Mouse (Mus musculus) kidney, postnatal 10 days (tissue): ENCODE measurements at regions not wholly inside any gene's neighbourhood (a gene's known extent, or its start where the extent isn't known, plus 50 kb on each side); places are given as distances from the start of the nearest gene placed in this dataset.
A peak's percentile ranks its signal among the peaks of the same experiment; 100 is the strongest.
"Not testable (repeated sequence)": the region's sequence is repeated elsewhere in the genome, so short reads cannot be mapped to it uniquely, and the experiment has no call there.

Experiments
- DNase-seq: peaks from one replicate; pipeline ENCODE4 v3.0.0; 2021; ENCODE audit warnings: mixed read lengths

DNA sequence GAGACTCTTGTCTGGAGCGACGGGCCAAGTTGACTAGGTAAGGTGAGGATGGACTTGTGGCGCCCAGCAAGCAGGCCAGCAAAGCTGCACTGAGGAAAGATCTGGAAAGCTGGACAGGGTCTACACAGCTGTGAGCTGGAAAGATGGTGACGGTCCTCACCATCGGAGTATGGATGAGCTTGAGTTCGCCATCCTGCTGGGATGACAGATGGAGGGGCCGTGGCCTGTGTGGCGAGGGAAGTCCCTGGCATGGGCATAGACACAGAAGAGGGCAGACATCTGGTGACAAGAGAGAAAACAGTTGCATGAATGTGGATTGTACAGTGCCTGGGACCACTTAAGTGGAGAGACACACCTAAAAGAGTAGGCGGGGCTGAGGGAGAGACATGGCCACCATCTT, 57.6 kb downstream of the Tmem270 start:
- no peak for DNase-seq

DNA sequence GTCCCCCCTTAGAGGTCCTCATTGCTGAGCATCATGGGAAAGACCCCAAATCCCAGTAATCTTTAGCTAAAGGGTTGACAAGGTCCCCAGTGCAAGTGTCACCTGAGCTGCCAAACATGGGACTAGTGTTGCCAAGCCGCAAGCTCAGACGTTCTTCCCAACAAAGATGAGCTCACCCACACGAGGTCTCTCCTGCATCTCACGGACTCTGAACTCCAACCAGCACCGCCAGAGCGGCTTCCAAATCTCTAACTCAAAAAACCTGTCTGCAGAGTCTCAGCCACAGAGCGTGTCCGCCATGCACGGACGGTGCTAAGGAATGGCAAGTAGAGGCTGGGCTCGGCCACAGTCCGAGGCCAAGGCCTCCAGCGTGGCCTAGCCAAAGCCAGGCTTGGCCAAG, 58.0 kb downstream of the Tmem270 start:
- DNase-seq = no peak

DNA sequence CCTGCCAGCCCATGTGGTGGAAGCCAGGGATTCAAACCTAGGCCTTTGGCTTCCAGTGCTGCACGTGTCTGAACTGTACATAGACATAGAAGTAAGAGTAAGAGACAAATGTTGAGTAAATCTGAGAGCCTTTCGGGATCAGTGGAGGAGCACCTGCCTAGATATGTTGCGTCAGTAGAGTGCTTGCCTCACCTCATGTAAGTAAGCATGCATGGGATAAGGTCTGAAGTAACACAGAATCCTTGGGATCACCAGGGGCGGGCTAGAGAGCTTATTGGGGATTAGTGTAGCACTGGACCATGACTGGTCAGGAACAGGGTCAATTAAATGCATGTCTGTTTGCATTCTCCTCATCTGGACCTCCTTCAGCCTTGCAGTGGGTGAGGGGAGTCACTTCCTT, 61.1 kb downstream of the Tmem270 start:
- no peak for DNase-seq

DNA sequence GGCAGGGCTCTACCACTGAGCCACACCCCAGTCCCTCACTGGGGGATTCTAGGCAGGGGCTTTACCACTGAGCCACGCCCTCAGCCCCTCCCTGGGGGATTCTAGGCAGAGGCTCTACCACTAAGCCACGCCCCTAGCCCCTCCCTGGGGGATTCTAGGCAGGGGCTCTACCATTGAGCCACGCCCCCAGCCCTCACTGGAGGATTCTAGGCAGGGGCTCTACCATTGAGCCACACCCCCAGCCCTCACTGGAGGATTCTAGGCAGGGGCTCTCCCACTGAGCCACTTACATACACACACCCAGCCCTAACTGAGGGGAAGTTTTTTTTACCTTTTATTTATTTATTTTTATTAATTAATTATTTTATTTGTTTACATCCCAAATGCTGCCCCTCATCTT, 62.3 kb downstream of the Tmem270 start:
- DNase-seq = not testable (repeated sequence)

DNA sequence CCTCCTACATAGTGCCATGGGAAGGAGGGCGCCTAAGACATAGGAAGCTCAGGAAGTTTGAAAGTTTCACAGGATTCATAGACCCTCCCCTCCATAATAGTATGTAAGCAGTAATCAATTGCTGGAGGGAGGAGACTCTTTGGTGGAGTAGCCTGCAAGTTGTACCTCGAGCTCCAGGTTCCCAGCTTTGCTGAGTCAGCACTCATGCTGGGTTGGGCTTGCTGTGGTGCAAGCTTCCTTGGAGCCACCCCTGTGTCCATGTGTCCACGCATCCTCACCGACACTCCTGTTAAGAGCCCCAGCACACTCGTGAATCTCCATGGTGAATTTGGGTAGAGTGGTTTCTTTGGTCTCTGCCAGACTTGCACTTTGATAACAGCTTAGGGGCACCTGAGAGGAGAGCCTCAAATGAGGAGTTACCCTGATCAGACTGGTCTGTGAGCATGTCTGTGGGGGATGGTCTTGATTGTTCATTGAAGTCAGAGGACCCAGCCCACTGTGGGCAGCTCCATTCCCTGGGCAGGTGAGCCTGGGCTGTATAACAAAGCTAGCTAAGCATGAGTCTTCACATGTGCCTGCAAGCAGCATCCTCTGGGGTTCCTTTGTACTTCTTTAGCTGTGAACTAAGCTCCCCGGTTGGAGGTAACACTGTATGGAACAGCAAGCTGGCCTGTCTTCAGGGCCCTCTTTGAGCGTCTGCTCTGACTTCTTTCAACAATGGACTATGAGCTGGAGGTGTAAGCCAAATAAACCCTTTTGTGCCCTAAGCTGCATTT, 65.1 kb downstream of the Tmem270 start:
- no peak for DNase-seq

DNA sequence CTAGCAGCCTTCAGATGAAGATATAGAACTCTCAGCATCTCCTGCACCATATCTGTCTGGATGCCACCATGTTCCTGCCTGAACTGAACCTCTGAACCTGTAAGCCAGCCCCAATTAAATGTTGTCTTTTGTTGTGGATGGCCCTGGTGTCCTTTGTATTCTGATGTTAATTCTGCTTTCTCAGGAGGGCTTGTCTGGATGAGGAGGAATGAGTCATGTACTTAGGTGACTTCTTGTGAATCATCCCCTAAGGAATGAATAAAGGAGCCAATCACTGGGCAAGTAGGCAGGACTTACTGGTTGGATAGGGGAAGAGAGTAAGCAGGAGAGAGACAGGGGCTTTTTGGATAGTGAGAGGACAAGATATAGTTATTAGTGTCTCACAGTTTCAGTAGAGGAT, 70.0 kb downstream of the Tmem270 start:
- no peak for DNase-seq

DNA sequence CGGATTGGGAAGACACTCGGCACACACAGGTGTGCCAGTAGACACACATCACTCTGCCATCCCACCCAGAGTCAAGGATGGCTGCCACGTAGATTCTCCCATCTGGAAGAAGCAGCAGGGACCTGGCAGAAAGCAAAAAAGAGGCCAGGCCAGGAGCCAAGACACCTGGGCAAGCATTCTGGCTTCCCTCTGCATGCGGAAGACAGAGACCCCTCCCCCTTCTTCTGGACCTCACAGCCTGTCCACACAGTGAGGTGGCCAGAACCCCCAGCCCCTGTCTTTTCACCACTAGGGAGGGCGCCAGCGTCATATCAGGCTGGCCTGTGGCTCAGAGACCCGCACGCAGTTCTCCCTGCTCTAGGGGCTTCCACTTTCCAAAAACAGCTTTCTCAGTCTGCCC, 73.6 kb downstream of the Tmem270 start:
- no peak for DNase-seq

DNA sequence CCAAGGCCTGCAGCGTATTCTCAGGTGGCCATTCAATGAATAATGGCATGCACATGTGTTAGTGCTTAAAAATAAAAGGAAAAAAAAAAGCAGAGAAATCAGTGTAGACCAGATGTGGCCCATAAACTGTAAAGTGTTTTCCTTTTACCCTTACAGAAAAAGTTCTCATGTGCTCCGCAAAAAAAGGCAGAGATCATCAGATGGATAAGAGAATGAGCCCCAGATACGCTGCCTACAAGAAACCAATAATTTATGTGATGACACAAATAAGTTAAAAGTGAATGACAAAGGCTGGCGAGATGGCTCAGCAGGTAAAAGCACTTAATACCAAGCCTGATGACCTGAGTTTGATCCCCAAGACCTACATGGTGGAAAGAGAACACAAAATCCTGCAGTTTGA, 70.5 kb upstream of the Eln start:
- DNase-seq = no peak

DNA sequence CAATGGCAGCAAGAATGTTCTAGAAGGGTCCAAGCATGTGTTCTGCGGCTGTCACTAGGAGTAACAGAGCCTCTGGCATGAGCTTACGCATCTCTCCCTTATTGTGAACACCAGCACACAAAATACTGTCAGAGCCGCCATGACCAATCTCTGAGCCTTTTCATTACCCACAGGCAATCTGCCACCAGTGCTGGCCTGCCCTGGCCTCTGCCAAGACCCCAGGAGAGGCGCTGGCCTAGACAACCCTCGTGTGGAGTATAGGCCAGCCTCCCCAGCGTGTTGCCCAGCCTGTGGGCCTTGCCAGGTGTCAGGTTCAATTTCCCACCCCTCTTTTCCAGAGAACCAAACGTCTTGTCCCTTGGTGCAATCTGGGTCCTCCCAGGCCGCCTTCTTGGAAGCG, 62.0 kb upstream of the Eln start:
- no peak for DNase-seq

DNA sequence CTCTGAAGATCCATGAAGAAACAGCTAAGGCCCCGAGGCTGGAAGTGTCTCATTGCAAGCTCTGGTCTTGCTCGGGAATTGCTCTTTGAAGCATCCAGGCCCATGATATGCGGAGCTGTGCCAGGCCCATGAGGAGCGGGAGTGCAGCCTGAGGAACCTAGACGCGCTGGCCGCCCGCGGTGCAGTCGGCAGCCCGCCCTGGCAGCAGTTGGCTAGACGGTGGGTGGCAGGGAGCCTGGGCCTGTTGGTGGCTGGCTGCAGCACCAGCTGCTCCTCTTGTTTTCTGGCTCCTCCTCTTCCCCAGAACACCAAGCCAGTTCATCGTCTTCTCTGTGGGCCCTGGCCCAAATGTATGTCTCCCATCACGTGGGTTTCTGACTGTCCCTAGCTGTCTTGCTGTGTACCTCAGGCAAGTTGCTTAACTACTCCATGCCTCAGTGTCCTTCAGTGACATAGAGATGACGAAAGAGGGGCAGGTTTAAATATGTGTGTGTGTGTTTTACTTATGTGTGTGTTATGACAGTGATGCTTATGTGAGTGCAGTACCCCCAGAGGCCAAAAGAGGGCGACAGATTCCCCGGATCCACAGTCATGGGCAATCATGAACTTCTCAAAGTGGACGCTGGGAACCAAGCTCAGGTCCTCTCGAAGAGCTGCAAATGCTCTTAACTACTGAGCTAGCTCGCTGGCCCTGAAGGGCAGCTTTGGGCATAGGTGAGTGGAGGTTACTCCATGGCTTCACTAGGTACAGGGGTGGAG, 57.3 kb upstream of the Eln start:
- no peak for DNase-seq

DNA sequence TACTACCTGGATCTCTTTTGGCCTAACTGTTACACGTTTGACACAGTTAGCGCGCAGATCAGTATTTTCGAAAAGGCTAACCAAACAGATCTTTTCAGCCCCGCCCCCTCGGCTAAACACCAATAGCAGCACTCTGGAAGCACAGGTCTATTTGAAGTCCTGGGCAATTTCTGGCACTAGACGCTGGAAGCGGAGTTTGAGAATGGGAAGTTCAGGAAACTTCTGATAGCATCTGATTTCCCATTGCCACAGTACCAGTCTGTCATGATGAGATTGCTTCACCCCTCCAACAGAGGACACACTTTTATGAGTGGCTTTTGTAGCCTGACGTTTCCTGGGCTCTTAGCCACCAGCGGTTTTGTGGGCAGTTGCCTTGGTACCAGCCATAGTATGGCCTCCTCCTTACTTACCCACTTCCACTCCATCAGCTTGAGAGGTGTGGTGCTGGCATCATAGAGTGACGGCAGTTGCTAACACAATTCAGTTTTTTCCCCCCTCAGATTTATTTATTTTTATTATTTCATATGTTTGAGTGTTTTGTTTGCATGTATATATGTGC, 55.1 kb upstream of the Eln start:
- DNase-seq = no peak

DNA sequence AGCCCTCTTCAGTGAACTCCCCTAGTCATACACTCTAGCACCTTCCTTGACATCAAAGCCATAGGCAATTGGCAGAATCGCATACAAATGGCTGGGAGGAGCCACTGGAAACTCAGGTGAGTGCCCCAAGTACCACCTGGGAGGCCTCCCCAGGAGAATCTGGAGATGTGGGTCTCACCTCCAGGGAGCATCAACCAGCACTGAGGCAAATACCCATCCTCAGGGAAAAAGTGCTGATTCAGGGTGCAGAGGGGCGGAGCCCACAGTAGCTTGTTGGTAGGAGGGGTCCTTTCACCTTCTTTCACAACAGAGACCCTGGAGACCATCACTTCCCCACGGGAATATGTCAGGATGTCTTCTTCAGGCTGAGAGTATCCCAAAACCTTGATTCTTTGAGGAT, 53.4 kb upstream of the Eln start:
- no peak for DNase-seq

DNA sequence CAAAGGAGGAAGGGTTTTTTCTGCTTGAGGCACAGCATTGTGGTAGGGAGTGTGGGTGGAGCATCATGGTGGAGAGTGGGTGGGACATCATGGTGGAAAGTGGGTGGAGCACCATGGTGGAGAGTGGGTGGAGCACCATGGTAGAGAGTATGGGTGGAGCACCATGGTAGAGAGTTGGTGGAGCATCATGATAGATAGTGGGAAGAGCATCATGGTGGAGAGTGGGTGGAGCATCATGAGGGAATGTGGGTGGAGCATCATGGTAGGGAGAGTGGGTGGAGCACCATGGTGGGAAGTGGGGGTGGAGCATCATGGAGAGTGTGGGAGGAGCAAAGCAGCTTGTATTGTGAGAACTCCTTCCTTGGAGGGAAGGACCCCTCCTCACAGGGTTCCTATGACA, 52.8 kb upstream of the Eln start:
- no peak for DNase-seq

DNA sequence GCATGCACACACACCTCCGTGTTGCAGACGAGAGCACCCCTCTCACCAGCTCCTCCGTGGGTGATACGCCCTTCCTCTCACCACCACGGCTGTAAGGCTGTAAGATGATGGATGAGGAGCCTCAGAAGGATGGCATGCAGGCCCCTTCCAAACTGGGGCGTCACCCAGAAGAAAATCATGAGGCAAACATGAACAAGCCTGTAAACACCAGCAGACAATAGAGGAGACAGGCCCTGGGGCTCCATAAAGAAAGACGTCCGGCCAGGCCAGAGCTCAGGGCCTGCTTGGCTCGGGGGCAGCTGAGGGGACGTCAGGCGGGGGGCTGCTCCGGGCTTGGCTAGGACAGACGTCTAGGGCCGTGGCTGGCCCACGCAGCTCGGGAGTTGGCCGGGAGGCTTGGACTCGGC, 50.6 kb upstream of the Eln start:
- DNase-seq = peak; percentile 44
